Mouse (Mus musculus): ENCODE data around the gene Clcf1. TPM values are rescaled to one million over a fixed set of nuclear protein-coding genes. Genes with fewer than 3 reads are reported as not detected.

The Clcf1 gene
- polyA plus RNA-seq, 1 experiment from 2014 or later, result 6.8 TPM

DNA sequence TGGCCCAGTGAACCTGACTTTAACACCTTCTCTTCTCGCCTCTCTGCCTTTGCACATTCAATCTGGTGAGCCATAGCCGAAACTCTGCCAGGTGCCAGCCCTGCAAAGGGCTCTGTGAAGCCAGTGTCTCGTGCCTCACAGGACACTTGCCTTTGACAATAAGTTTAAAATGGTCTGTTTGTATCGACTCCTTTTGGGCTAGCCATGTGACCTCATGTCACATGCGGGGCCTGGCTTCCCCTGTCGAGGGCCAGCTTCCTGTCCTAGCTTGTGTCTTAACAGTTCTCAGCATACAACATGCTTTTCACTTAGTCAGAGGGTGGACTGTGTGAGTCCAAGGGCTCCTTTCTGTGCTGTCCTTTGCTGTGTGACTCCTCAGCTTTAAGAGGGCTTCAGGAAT lies 48.7 kb downstream of the Clcf1 start:
- Histone ChIP-seq H3K9ac (no peak overlapping the region), H3K4me2 (no peak overlapping the region), H3K4me3 (replicated peaks) (no peak overlapping the region), H3K9me3 (replicated peaks) (no peaks in the 10 kb centered on the region), H3K27me3 (0 out of 2 replicates have a peak, but pooled peaks cover 4% of the 10 kb centered on the region), H3K27ac (no peak overlapping the region), H3K4me1 (peaks cover 5% of the 10 kb centered on the region), H3K36me3 (0 out of 2 replicates have a peak, but pooled peaks cover 5% of the 10 kb centered on the region)
- 62% methylated on average over 6 of the region's 6 CpGs for WGBS
- ATAC-seq (replicated peaks; ENCODE audit: low FRiP score), result no peak

DNA sequence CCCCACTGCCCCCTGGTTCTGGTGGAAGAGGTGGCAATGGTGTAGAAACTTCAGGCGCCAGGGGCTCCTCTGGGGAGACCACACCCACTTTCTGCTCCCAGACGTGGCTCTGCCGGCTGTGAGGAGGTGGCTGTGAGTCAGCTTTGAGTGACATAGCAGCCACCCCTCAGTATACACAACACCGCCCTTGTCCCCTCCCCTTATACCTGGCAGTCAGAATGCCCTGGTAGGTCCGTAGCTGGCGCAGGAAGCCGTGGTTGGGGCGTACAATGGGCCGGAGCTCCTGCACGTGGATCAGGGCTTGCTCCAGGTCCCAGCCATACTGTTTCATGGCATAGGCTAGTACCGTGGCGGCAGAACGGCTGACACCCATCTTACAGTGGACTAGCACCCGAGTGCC lies 49.7 kb downstream of the Clcf1 start:
- Histone ChIP-seq H3K9ac (no peak overlapping the region), H3K27ac (no peak overlapping the region), H3K4me3 (replicated peaks) (no peak overlapping the region), H3K4me2 (no peak overlapping the region), H3K4me1 (peaks cover 10% of the 10 kb centered on the region), H3K27me3 (0 out of 2 replicates have a peak, but pooled peaks cover 12% of the 10 kb centered on the region), H3K9me3 (replicated peaks) (no peaks in the 10 kb centered on the region), H3K36me3 (0 out of 2 replicates have a peak, but pooled peaks cover 5% of the 10 kb centered on the region)
- WGBS, result 73% methylated on average over 14 of the region's 14 CpGs
- no peak for ATAC-seq (replicated peaks; ENCODE audit: low FRiP score)

DNA sequence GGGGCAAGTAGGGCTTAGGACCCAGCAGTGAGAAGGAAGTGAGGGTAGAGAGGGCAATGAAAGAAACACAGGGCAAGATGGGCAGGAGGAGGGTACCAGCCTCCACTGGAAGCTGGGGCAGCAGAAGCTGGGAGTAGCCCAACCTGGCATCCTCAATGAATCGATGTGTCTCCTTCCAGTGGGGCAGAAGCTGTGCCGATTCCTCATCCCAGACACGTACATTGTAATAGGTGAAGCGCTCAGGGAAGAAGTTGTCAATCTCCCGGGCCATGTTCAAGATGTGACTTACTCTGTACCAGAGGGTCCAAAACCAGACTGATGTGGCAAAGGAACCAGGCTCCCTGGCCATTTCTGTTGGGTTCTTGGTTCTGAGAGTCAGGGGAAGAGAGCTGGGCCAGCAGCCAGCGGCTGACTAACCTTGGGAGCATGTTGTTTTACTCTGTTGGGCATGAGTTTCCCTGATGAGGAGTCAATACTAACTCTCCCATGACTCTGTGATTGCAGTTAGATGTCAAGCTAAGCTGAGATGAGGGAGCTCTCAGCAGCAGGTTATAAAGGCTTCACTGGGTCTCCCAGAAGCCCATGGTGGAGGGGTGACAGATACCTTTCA lies 50.2 kb downstream of the Clcf1 start:
- ATAC-seq (replicated peaks; ENCODE audit: low FRiP score), result no peak
- Histone ChIP-seq H3K4me1 (peaks cover 16% of the 10 kb centered on the region), H3K27ac (no peak overlapping the region), H3K27me3 (0 out of 2 replicates have a peak, but pooled peaks cover 14% of the 10 kb centered on the region), H3K36me3 (0 out of 2 replicates have a peak, but pooled peaks cover 5% of the 10 kb centered on the region), H3K9ac (no peak overlapping the region), H3K4me2 (no peak overlapping the region), H3K9me3 (replicated peaks) (no peaks in the 10 kb centered on the region), H3K4me3 (replicated peaks) (no peak overlapping the region)
- 90% methylated on average over 6 of the region's 6 CpGs for WGBS

DNA sequence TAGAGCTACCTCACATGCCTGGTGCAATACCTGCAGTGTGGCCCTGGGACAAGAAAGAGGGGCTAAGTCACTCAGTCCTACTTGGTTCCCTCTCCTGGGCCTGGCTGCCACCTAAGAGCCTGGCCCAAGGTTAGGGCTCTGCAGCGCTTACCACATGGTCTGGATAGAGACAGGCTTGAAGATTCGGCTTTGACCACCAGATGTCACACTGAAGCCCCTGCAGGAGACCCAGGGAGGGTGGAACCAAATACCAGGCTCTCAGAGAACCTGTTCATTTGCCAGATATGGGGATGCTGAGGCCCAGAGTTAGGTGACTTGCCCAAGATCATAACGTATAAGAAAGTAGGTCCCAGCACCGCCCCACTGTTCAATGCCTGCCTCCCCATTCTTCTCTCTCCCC lies 51.9 kb downstream of the Clcf1 start:
- H3K4me1 ChIP-seq, result peaks cover 18% of the 10 kb centered on the region

DNA sequence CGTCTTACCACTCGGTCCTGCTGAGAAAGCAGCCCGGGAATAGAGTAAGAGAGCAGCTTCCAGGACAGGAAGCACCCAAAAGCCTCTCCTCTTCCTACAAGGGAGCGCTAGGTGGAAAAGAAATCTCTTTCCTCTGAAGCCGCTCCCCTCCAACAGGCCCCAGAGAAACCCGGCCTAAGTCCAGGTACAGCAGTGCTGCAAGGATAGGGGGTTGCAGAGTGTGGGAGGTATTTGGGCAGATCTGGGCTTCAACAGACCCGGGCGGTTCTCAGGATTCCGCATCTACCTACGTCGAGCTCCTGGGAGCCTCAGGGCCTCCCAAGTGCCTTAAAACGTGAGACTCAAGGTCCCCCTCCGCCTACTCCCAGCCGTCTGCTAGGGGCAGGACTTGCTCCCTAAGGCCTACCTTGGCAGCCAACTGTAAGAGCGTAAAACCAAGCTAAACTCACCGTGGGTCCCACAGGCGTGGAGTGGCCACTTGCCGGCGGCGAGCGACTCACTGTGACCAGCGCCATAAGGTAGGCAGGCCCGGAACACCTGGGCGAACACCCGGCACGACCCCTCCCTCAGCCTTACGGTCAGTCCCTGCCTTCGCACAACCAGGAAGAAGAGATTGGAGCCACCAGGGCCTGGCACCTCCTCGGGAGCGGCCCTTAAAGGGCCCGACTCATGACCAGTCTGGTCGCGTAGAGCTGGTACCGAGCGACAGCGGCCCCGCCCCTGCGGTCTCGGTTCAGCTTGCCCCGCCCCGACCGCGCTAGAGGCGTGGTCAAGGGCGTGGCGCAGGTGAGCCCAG lies 54.7 kb downstream of the Clcf1 start, which contains the start of gene Ssh3:
Gene Ssh3, minus strand, starts transcription at position 615 of the 796 bp plus-strand sequence.
- Histone ChIP-seq H3K4me1 (peaks cover 18% of the 10 kb centered on the region), H3K27ac (peak within 1 kb of the TSS; percentile 58), H3K36me3 (peaks cover 9% of the 10 kb centered on the region; the same call in 1 of the 2 replicates), H3K9ac (peak within 1 kb of the TSS; percentile 37), H3K4me2 (peak within 1 kb of the TSS; percentile 83), H3K9me3 (replicated peaks) (no peaks in the 10 kb centered on the region), H3K27me3 (0 out of 2 replicates have a peak, but pooled peaks cover 16% of the 10 kb centered on the region), H3K4me3 (replicated peaks) (peak within 1 kb of the TSS; percentile 57)
- ATAC-seq (replicated peaks; ENCODE audit: low FRiP score), result peak; percentile 93
- WGBS, result 5% methylated on average over 46 of the region's 46 CpGs

More for the DNA sequence above, 51.9 kb downstream of the Clcf1 start:
- no peak for ATAC-seq (replicated peaks; ENCODE audit: low FRiP score)
- 0 out of 2 replicates have a peak, but pooled peaks cover 16% of the 10 kb centered on the region for H3K27me3 ChIP-seq
- H3K36me3 ChIP-seq, result 0 out of 2 replicates have a peak, but pooled peaks cover 5% of the 10 kb centered on the region
- 67% methylated on average over 4 of the region's 4 CpGs for WGBS
- no peak overlapping the region for H3K4me3 ChIP-seq (replicated peaks)
- H3K27ac ChIP-seq, result no peak overlapping the region
- no peaks in the 10 kb centered on the region for H3K9me3 ChIP-seq (replicated peaks)
- no peak overlapping the region for H3K4me2 ChIP-seq
- H3K9ac ChIP-seq, result no peak overlapping the region

DNA sequence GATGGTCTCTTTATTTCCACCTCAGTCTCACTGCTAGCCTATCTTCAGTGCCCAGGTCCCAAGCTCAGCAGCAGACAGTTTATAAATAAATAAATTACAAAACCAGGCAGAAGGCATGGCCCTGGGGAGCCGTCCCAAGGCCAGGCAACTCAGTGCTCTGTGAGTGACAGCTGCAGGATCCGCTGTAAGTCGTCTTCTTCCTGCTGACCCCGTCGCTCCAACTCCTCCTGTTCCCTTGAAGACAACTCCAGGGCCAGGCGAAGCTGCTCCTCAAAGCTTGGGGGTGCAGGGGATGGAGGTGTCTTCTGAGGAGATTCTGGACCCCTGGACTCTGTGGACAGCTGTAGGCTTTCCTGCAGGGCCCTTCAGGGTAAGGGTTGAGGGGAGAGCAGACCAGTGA lies 56.1 kb downstream of the Clcf1 start:
- no peak for ATAC-seq (replicated peaks; ENCODE audit: low FRiP score)
- 68% methylated on average over 6 of the region's 6 CpGs for WGBS
- peaks cover 9% of the 10 kb centered on the region; the same call in 1 of the 2 replicates for H3K36me3 ChIP-seq
- H3K4me1 ChIP-seq, result peaks cover 18% of the 10 kb centered on the region
- no peak overlapping the region for H3K4me2 ChIP-seq
- 0 out of 2 replicates have a peak, but pooled peaks cover 16% of the 10 kb centered on the region for H3K27me3 ChIP-seq
- H3K4me3 ChIP-seq (replicated peaks), result no peak overlapping the region
- no peak overlapping the region for H3K9ac ChIP-seq
- H3K9me3 ChIP-seq (replicated peaks), result no peaks in the 10 kb centered on the region
- no peak overlapping the region for H3K27ac ChIP-seq

DNA sequence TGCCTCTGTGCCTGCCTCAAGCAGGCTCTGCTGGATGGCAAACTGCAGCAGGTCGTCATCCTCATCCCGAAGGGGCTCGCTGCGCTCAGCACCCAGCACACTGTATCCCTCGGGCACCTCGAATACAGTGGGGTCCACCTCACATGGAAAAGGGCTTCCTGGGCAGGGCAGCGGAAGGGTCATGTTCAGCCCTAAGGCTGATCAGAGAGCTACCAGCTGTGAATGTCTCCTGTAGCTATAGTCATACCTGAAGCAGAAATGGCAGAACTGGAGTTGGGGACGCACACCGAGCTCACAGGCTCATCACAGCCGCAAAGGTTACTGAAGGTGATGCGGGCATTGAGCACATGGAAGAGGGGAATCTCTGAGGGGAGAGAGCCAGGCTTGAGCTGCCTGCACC lies 56.9 kb downstream of the Clcf1 start:
- Histone ChIP-seq H3K4me1 (peaks cover 18% of the 10 kb centered on the region), H3K27ac (no peak overlapping the region), H3K9ac (no peak overlapping the region), H3K4me2 (no peak overlapping the region), H3K27me3 (0 out of 2 replicates have a peak, but pooled peaks cover 16% of the 10 kb centered on the region), H3K36me3 (peaks cover 9% of the 10 kb centered on the region; the same call in 1 of the 2 replicates), H3K4me3 (replicated peaks) (no peak overlapping the region), H3K9me3 (replicated peaks) (no peaks in the 10 kb centered on the region)
- 91% methylated on average over 11 of the region's 11 CpGs for WGBS
- no peak for ATAC-seq (replicated peaks; ENCODE audit: low FRiP score)

Small RNA genes within 50 kb of the gene (microRNA-seq; reads per million reads assigned to microRNA genes)
- gene Gm26115 (not detected), gene Mir6985 (not detected)

Other genes starting within 250 kb of the Clcf1 start
- gene Aldh3b2, start 241.9 kb upstream of the Clcf1 start, polyA plus RNA-seq (2015; fragmentation: Nextera tagmentation; extraction: Ambion mirVana), result 1.7 and 1.8 TPM in 2 replicates
- 28.6 and 35.0 TPM in 2 replicates for gene Acy3, start 227.7 kb upstream of the Clcf1 start, polyA plus RNA-seq (2015; fragmentation: Nextera tagmentation; extraction: Ambion mirVana)
- gene Tbx10, start 221.5 kb upstream of the Clcf1 start, polyA plus RNA-seq (2015; fragmentation: Nextera tagmentation; extraction: Ambion mirVana), result 0.75 and 1.5 TPM in 2 replicates
- gene Nudt8, start 213.7 kb upstream of the Clcf1 start, polyA plus RNA-seq (2015; fragmentation: Nextera tagmentation; extraction: Ambion mirVana), result 31.2 and 36.2 TPM in 2 replicates
- gene Gm49405, start 213.6 kb upstream of the Clcf1 start, polyA plus RNA-seq (2015; fragmentation: Nextera tagmentation; extraction: Ambion mirVana), result 3.3 and 4.1 TPM in 2 replicates
- 5.0 and 5.1 TPM in 2 replicates for gene Doc2g, start 210.9 kb upstream of the Clcf1 start, polyA plus RNA-seq (2015; fragmentation: Nextera tagmentation; extraction: Ambion mirVana)
- 220 and 237 TPM in 2 replicates for gene Ndufv1, start 201.4 kb upstream of the Clcf1 start, polyA plus RNA-seq (2015; fragmentation: Nextera tagmentation; extraction: Ambion mirVana)
- 529 and 563 TPM in 2 replicates for gene Gstp1, start 176.3 kb upstream of the Clcf1 start, polyA plus RNA-seq (2015; fragmentation: Nextera tagmentation; extraction: Ambion mirVana)
- gene Gstp2, start 168.2 kb upstream of the Clcf1 start, polyA plus RNA-seq (2015; fragmentation: Nextera tagmentation; extraction: Ambion mirVana), result 2.4 and 14.9 TPM in 2 replicates
- 0.73 and 1.4 TPM in 2 replicates for gene Gstp3, start 154.7 kb upstream of the Clcf1 start, polyA plus RNA-seq (2015; fragmentation: Nextera tagmentation; extraction: Ambion mirVana)
- gene Cabp2, start 132.7 kb upstream of the Clcf1 start, polyA plus RNA-seq (2015; fragmentation: Nextera tagmentation; extraction: Ambion mirVana), result 0.22 and 0.84 TPM in 2 replicates
- gene Cdk2ap2, start 117.1 kb upstream of the Clcf1 start, polyA plus RNA-seq (2015; fragmentation: Nextera tagmentation; extraction: Ambion mirVana), result 116 and 117 TPM in 2 replicates
- gene Pitpnm1, start 114.2 kb upstream of the Clcf1 start, polyA plus RNA-seq (2015; fragmentation: Nextera tagmentation; extraction: Ambion mirVana), result 14.0 and 15.8 TPM in 2 replicates
- 98.0 and 108 TPM in 2 replicates for gene Aip, start 88.4 kb upstream of the Clcf1 start, polyA plus RNA-seq (2015; fragmentation: Nextera tagmentation; extraction: Ambion mirVana)
- gene Gpr152, start 74.5 kb upstream of the Clcf1 start, polyA plus RNA-seq (2015; fragmentation: Nextera tagmentation; extraction: Ambion mirVana), result not detected in 2 replicates
- gene Cabp4, start 70.2 kb upstream of the Clcf1 start, polyA plus RNA-seq (2015; fragmentation: Nextera tagmentation; extraction: Ambion mirVana), result 0.05 and 0.10 TPM in 2 replicates
- 165 and 174 TPM in 2 replicates for gene Coro1b, start 65.6 kb upstream of the Clcf1 start, polyA plus RNA-seq (2015; fragmentation: Nextera tagmentation; extraction: Ambion mirVana)
- gene Ptprcap, start 60.6 kb upstream of the Clcf1 start, polyA plus RNA-seq (2015; fragmentation: Nextera tagmentation; extraction: Ambion mirVana), result 0.42 and 1.2 TPM in 2 replicates
- 51.5 and 58.5 TPM in 2 replicates for gene Rps6kb2, start 50.9 kb upstream of the Clcf1 start, polyA plus RNA-seq (2015; fragmentation: Nextera tagmentation; extraction: Ambion mirVana)
- 2.9 and 3.1 TPM in 2 replicates for gene Carns1, start 38.8 kb upstream of the Clcf1 start, polyA plus RNA-seq (2015; fragmentation: Nextera tagmentation; extraction: Ambion mirVana)
- gene Tbc1d10c, start 23.0 kb upstream of the Clcf1 start, polyA plus RNA-seq (2015; fragmentation: Nextera tagmentation; extraction: Ambion mirVana), result 2.4 and 3.0 TPM in 2 replicates
- gene Ppp1ca, start 22.2 kb upstream of the Clcf1 start, polyA plus RNA-seq (2015; fragmentation: Nextera tagmentation; extraction: Ambion mirVana), result 953 and 971 TPM in 2 replicates
- 37.2 and 38.2 TPM in 2 replicates for gene Rad9a, start 12.6 kb upstream of the Clcf1 start, polyA plus RNA-seq (2015; fragmentation: Nextera tagmentation; extraction: Ambion mirVana)
- gene AC109138.7, start 119 bp downstream of the Clcf1 start, polyA plus RNA-seq (2015; fragmentation: Nextera tagmentation; extraction: Ambion mirVana), result not detected in 2 replicates
- gene Pold4, start 17.7 kb downstream of the Clcf1 start, polyA plus RNA-seq (2015; fragmentation: Nextera tagmentation; extraction: Ambion mirVana), result 23.2 and 27.4 TPM in 2 replicates
- 15.1 and 15.9 TPM in 2 replicates for gene Ssh3, start 54.9 kb downstream of the Clcf1 start, polyA plus RNA-seq (2015; fragmentation: Nextera tagmentation; extraction: Ambion mirVana)
- gene Ankrd13d, start 68.9 kb downstream of the Clcf1 start, polyA plus RNA-seq (2015; fragmentation: Nextera tagmentation; extraction: Ambion mirVana), result 8.3 and 8.5 TPM in 2 replicates
- 15.7 and 17.9 TPM in 2 replicates for gene Grk2, start 92.0 kb downstream of the Clcf1 start, polyA plus RNA-seq (2015; fragmentation: Nextera tagmentation; extraction: Ambion mirVana)
- 50.2 and 57.4 TPM in 2 replicates for gene Kdm2a, start 184.0 kb downstream of the Clcf1 start, polyA plus RNA-seq (2015; fragmentation: Nextera tagmentation; extraction: Ambion mirVana)
- gene Rhod, start 225.2 kb downstream of the Clcf1 start, polyA plus RNA-seq (2015; fragmentation: Nextera tagmentation; extraction: Ambion mirVana), result 41.1 and 43.0 TPM in 2 replicates

Data from kidney, embryonic 15.5 days (tissue).